Mouse (Mus musculus) hindbrain, embryonic 16.5 days (tissue): ENCODE measurements around the gene Pigq. TPM values are rescaled to one million over a fixed set of nuclear protein-coding genes. Genes with fewer than 3 reads are reported as not detected.

Source experiments
- ATAC-seq: fragments of 200-750 bp; cut with Nextera tagmentation; 2 replicates; pipeline ENCODE4 v1.8.0; 2017; ENCODE audit warnings: moderate TSS enrichment, moderate library complexity
- H3K27ac ChIP-seq: fragments of 300-500 bp; sonication (generic); 2 replicates; pipeline ENCODE4 v1.5.1; 2014; ENCODE audit warnings: low read depth, mild to moderate bottlenecking, control low read depth, low read length, moderate library complexity
- H3K27me3 ChIP-seq: fragments of 300-500 bp; sonication (generic); replicated peaks from 2 replicates; pipeline ENCODE4 v1.6.1; 2014; ENCODE audit warnings: low read length; ENCODE audit not compliant: control insufficient read depth, insufficient read depth
- H3K36me3 ChIP-seq: fragments of 300-500 bp; sonication (generic); 2 replicates; pipeline ENCODE4 v1.6.1; 2014; ENCODE audit warnings: mild to moderate bottlenecking, low read length, moderate library complexity, mixed read lengths; ENCODE audit not compliant: control insufficient read depth, insufficient read depth
- H3K4me1 ChIP-seq: fragments of 300-500 bp; sonication (generic); 2 replicates; pipeline ENCODE4 v1.6.1; 2014; ENCODE audit warnings: low read depth, low read length; ENCODE audit not compliant: control insufficient read depth, insufficient read depth
- H3K4me2 ChIP-seq: fragments of 300-500 bp; sonication (generic); 2 replicates; pipeline ENCODE4 v1.6.1; 2014; ENCODE audit warnings: mild to moderate bottlenecking, low read length, control low read depth, moderate library complexity
- H3K4me3 ChIP-seq: fragments of 300-500 bp; sonication (generic); 2 replicates; pipeline ENCODE4 v1.5.1; 2014; ENCODE audit warnings: mild to moderate bottlenecking, low read length, control low read depth, moderate library complexity
- H3K9ac ChIP-seq: fragments of 300-500 bp; sonication (generic); 2 replicates; pipeline ENCODE4 v1.6.1; 2014; ENCODE audit warnings: low read depth, mild to moderate bottlenecking, control low read depth, low read length, moderate library complexity
- H3K9me3 ChIP-seq: fragments of 300-500 bp; sonication (generic); 2 replicates; pipeline ENCODE4 v1.6.1; 2014; ENCODE audit warnings: mild to moderate bottlenecking, low read length, moderate library complexity; ENCODE audit not compliant: control insufficient read depth
- WGBS: fragments of 180-500 bp; shearing (Covaris S2); extraction: QIAGEN DNeasy Blood & Tissue Kit; methylation state at CpG from one replicate; pipeline ENCODE4 v1.1.7; 2014; 5-methylcytosine and 5-hydroxymethylcytosine counted together
- polyA plus RNA-seq: library from polyadenylated mRNA; unstranded; fragments of >200 nt; fragmentation: Nextera tagmentation; extraction: Ambion mirVana; gene quantifications from 2 replicates; pipeline ENCODE4 v1.2.1, GENCODE M21; 2015

Pigq gene
- polyA plus RNA-seq, 1 experiment from 2014 or later = 83.1 TPM

DNA sequence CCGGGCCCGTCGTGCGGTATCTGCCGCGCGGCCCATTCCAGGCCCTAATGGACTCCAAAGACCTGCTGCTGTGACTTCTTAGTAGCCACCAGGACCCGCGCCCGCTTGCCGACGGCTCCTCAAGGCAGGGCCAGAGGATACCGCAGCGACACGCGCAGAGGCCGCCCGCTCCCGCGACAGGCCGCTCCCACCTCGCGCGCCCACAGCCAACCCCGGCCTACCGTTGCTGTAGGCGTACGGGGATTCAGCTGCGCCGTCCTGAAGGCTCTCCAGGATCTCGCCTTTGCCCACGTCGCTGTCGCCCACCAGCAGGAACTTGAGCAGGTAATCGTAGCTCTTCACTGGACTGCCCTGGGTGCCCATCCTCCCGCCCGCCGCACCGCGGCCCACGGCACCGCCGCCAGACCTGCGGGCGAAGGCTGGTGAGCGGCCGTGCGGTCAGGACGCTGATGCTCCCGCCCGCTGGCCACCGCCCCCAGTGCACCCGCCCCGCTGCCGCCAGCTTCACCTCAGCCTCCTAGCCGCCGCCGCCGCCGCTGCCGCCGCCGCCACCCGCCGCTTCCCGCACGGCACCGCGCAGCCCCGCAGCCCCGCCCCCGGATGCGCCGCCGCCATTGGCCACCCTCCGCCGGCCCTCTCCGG, 25.5 kb downstream of the Pigq start, which contains the start of gene Rab40c:
TSS of gene Rab40c (minus strand) at position 584 of the 642 bp plus-strand sequence.
- peak within 1 kb of the TSS; percentile 95 for H3K4me3 ChIP-seq
- H3K27me3 ChIP-seq = no peaks in the 10 kb centered on the region
- H3K4me2 ChIP-seq = peak within 1 kb of the TSS; percentile 87
- no peaks in the 10 kb centered on the region for H3K36me3 ChIP-seq
- peak within 1 kb of the TSS; percentile 91 for H3K9ac ChIP-seq
- no peak; the same call in 1 of the 2 replicates for ATAC-seq
- no peaks in the 10 kb centered on the region for H3K9me3 ChIP-seq
- peak within 1 kb of the TSS; percentile 97 for H3K27ac ChIP-seq
- peaks cover 15% of the 10 kb centered on the region for H3K4me1 ChIP-seq
- under 1% methylated on average over 54 of the region's 78 CpGs for WGBS

DNA sequence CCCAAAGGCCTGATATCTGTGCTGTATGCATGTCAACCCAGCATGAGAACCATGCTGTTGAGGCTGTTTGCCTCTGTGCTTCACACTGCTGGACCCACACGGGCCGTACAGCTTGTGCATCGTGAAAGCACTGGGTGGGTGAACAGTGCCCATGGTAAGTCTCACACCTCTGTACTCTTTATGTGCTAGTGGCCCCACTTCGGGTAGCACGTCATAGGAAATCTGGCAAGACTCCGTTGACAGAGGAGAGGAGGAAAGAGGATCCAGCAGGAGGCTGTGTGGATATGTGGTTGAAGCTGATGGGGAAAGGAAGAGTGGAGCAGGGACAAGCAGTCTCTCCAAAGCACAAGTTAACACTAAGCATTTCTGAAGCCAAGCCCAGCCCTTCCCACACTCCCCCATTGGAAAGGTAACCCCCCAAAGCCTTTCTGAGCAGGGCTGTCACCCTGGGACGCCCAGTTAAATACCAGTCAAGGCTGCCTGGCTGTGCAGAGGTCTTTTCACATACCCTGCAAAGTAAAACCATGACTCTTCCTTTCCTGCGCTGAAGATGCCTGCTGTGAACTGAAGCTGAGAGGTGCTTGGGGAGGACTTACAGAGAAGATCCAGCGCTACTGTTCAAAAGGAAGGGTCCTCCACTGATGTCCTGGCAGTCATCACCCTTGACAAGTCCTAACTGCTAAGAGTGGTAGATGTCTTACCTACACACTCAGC, 26.5 kb downstream of the Pigq start:
- ATAC-seq = no peak
- H3K36me3 ChIP-seq = no peaks in the 10 kb centered on the region
- H3K4me2 ChIP-seq = peak overlapping the region; percentile 87
- peaks cover 15% of the 10 kb centered on the region for H3K4me1 ChIP-seq
- peak overlapping the region; percentile 91 for H3K9ac ChIP-seq
- no peaks in the 10 kb centered on the region for H3K9me3 ChIP-seq
- H3K4me3 ChIP-seq = peak overlapping the region; percentile 95
- no peak overlapping the region for H3K27ac ChIP-seq
- 80% methylated on average over 9 of the region's 9 CpGs for WGBS
- H3K27me3 ChIP-seq = no peaks in the 10 kb centered on the region

DNA sequence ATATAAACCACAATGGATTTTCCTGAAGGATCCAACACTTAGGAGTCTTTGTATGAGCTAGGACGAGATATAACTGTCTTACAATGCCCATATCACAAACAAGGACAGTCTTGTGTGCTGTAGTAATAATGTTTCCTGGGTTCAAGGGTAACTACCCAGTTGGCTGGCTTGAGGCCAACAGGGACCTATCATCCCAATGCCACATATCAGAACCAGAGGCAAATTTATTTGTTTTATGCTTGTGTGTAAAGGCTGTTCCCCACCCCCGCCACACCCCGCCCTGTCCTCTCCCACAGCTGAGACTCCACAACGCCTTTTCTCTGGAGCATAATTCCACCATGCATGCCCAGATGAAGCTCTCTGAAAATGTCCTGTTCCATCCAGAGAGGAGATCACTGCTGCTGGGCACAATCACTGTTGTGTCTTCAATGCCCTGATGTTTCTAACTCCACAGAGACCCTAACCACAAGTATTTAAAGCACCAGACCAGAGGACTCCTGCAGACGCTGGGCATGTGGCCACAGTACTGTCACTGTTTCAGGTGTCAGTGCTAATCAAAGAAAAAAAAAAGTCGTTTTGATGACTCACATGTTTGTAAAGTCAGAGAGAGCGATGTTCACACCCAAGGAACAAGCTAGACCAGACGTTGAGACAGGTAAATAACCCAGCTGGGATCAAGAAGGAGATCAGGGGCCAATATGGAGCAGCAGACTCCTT, 27.6 kb downstream of the Pigq start:
- H3K27ac ChIP-seq = no peak overlapping the region
- no peak overlapping the region for H3K4me3 ChIP-seq
- H3K9ac ChIP-seq = no peak overlapping the region
- ATAC-seq = no peak
- no peak overlapping the region for H3K4me2 ChIP-seq
- WGBS = 85% methylated on average over 8 of the region's 8 CpGs
- no peaks in the 10 kb centered on the region for H3K9me3 ChIP-seq
- no peaks in the 10 kb centered on the region for H3K36me3 ChIP-seq
- H3K27me3 ChIP-seq = no peaks in the 10 kb centered on the region
- peaks cover 15% of the 10 kb centered on the region for H3K4me1 ChIP-seq

DNA sequence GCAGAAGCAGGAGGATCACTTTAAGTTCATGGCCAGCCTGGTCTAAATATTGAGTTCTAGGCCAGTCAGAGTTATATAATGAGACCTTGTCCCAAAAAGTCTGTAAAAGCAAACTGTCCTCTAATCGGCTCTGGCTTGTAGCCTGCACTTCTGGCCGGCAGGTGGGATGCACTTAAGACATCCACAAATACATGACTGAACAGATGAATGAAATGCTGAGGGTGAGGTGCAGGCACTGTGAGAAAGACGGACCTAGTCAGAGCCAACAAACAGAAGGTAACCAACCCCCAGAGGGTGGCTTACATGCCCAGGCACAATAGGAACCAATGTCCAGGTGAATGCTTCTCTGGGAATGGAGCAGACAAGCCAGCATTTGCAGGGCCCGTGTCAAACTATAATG, 30.4 kb downstream of the Pigq start:
- ATAC-seq = no peak
- H3K4me1 ChIP-seq = peaks cover 15% of the 10 kb centered on the region
- WGBS = 89% methylated on average over 4 of the region's 4 CpGs
- H3K9ac ChIP-seq = no peak overlapping the region
- H3K27ac ChIP-seq = no peak overlapping the region
- no peaks in the 10 kb centered on the region for H3K36me3 ChIP-seq
- no peak overlapping the region for H3K4me3 ChIP-seq
- H3K27me3 ChIP-seq = no peaks in the 10 kb centered on the region
- H3K4me2 ChIP-seq = no peak overlapping the region
- H3K9me3 ChIP-seq = no peaks in the 10 kb centered on the region

DNA sequence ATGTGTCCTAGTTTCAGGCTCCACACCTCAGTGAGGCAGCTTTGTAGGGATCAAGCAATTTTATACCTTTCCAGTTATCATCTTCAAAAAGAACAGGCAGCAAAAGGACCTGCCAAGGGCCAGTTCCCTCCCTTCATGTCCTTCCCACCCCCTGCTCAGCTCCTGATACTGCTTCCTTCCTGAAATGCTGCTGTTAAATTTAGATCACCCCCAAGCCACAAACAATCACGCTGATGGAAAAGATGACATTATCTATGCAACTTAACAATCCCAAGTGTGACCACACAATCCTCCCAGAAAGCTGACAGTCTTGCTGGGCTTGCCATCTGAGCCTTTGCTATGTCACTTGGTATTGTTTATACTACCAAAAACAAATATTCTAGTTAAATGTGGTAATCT, 30.9 kb downstream of the Pigq start:
- H3K4me1 ChIP-seq = peaks cover 15% of the 10 kb centered on the region
- H3K4me2 ChIP-seq = no peak overlapping the region
- no peaks in the 10 kb centered on the region for H3K27me3 ChIP-seq
- no peak overlapping the region for H3K4me3 ChIP-seq
- 97% methylated on average over 1 of the region's 1 CpGs for WGBS
- ATAC-seq = no peak
- no peaks in the 10 kb centered on the region for H3K36me3 ChIP-seq
- no peak overlapping the region for H3K9ac ChIP-seq
- no peaks in the 10 kb centered on the region for H3K9me3 ChIP-seq
- no peak overlapping the region for H3K27ac ChIP-seq

DNA sequence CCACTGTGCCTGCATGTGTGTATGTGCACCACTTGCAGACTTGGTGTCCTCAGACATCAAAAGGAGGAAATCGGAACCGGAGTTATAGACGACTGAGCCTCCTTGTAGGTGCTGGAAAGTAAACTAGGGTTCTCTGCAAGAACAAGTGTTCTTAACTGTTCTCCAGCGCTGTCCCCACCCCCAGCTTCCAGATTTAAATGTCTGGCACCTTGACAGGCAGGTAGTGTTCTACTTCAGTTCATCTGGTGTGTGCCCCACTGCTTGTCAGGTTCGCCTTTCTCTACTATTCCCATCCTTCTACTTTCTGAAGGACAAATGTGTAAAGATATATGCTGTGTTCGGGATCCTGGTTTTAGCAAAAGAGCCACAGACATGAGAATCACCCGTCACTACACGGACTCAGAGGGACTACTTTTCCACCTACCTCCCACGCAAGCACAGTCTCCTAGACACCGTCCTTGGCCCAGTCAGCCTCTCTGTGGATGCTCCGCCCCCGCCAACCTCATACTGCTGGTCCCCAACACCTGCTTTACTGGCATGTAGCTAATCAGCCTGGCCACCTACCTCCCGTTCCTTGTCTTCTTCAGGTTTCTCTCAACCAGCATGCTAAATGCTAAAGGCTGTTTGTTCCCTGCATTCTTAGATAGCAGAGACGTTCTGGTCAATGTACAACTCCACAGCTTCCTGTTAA, 31.4 kb downstream of the Pigq start:
- no peaks in the 10 kb centered on the region for H3K9me3 ChIP-seq
- H3K4me3 ChIP-seq = no peak overlapping the region
- ATAC-seq = no peak
- H3K27me3 ChIP-seq = no peaks in the 10 kb centered on the region
- 90% methylated on average over 14 of the region's 14 CpGs for WGBS
- no peak overlapping the region for H3K4me2 ChIP-seq
- H3K9ac ChIP-seq = no peak overlapping the region
- H3K27ac ChIP-seq = no peak overlapping the region
- H3K4me1 ChIP-seq = peaks cover 11% of the 10 kb centered on the region
- no peaks in the 10 kb centered on the region for H3K36me3 ChIP-seq

DNA sequence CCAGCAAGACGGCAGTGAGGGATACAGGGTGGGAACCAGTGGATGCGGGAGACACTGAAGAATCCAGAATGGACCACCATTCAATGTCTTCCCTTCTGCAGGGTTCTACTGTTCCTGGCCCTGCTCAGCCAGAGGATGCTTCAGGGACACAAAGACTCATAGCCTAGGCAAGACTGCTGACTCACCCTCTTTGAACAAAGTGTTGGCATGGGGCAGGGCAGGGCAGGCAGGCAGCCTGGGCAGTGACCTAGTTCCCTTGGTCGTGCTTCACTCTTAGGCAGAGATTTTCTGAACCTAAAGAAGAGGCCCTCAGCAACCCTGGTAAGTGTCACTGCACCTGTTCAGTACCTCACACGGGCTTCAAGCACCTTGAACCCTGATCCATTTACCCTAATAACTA, 32.9 kb downstream of the Pigq start:
- Histone ChIP-seq H3K9ac (no peak overlapping the region), H3K36me3 (no peaks in the 10 kb centered on the region), H3K27me3 (no peaks in the 10 kb centered on the region), H3K4me1 (no peaks in the 10 kb centered on the region; the same call in 1 of the 2 replicates), H3K27ac (no peak overlapping the region), H3K4me3 (no peak overlapping the region), H3K4me2 (no peak overlapping the region), H3K9me3 (no peaks in the 10 kb centered on the region)
- ATAC-seq = no peak
- 87% methylated on average over 4 of the region's 4 CpGs for WGBS

DNA sequence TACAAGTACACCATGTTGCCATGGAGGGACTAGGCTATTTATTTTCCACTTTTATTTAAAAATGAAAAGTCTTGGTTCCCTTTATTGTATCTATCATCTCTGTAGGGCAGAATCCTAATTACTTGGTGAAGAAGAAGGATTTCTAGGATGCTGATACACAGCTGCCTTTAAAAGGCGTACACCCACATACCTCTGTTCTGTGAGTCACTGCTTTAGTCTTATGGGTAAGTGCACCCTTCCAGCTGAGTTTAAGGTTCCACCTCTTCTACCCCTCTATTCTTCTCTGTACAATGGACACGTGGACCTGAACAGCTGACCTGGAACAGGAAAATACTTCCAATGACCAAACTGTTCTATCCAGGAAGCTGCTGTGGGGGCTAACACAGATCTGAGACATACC, 37.1 kb downstream of the Pigq start:
- Histone ChIP-seq H3K9me3 (no peaks in the 10 kb centered on the region), H3K9ac (no peak overlapping the region), H3K4me3 (no peak overlapping the region), H3K36me3 (no peaks in the 10 kb centered on the region), H3K4me2 (no peak overlapping the region), H3K4me1 (no peaks in the 10 kb centered on the region), H3K27me3 (no peaks in the 10 kb centered on the region), H3K27ac (no peak overlapping the region)
- ATAC-seq = no peak
- WGBS = 88% methylated on average over 2 of the region's 2 CpGs

DNA sequence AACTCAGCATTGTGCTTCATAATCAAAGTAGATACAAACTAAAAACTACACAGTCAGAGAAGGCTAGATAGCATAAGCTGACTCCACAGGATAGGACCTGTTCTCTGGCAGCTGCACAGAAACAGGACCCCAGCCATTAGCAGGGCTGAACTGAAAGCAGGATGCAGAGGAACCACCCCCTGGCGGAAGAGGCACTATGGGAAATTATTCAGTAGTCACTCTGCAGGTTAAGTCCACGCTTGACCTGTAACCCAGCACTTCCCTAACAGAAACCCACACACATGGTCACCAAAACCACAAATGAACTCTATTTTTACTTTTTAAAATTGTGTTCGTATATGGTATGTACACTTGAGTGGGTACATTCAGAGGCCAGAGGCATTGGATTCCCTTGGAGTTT, 41.7 kb downstream of the Pigq start:
- H3K9me3 ChIP-seq = no peaks in the 10 kb centered on the region
- H3K9ac ChIP-seq = no peak overlapping the region
- WGBS = 90% methylated on average over 3 of the region's 3 CpGs
- no peak overlapping the region for H3K4me3 ChIP-seq
- peaks cover 3% of the 10 kb centered on the region; the same call in 1 of the 2 replicates for H3K36me3 ChIP-seq
- no peak overlapping the region for H3K4me2 ChIP-seq
- H3K4me1 ChIP-seq = no peaks in the 10 kb centered on the region
- no peak for ATAC-seq
- no peaks in the 10 kb centered on the region for H3K27me3 ChIP-seq
- no peak overlapping the region for H3K27ac ChIP-seq
